Mouse (Mus musculus): ENCODE measurements around the gene Ankrd65. TPM values are rescaled to one million over a fixed set of nuclear protein-coding genes. Genes with fewer than 3 reads are reported as not detected.

The Ankrd65 gene
- polyA plus RNA-seq (2014; fragmentation: Illumina TruSeq; extraction: RNeasy Lipid Tissue Mini Kit (QIAGEN cat#74804); ENCODE audit: low read depth, low replicate concordance) = not detected

DNA sequence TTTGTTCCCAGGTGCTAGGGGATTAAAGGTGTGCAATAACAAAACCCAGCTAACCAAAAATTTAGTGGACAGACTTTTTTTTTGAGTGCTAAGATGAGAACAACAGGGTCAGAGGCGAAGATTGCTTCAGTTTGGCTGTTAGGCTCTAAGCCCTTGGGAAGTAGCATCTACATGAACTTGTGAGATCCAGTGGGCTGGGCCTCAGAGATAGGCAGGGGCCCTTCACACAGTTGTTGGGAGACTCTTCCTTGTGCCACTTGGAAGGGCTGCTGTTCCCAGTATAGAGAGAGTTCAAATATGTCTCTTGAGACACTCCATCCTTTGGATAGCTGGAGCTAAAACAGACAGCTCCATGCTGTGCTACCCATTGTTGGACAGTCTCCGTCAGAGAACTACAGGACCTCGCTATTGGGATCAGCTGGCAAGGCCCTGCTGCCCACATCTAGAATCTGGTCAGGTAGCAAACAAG is at the start of gene Ankrd65:
TSS of gene Ankrd65 (plus strand) at position 419 of the 469 bp plus-strand sequence.

DNA sequence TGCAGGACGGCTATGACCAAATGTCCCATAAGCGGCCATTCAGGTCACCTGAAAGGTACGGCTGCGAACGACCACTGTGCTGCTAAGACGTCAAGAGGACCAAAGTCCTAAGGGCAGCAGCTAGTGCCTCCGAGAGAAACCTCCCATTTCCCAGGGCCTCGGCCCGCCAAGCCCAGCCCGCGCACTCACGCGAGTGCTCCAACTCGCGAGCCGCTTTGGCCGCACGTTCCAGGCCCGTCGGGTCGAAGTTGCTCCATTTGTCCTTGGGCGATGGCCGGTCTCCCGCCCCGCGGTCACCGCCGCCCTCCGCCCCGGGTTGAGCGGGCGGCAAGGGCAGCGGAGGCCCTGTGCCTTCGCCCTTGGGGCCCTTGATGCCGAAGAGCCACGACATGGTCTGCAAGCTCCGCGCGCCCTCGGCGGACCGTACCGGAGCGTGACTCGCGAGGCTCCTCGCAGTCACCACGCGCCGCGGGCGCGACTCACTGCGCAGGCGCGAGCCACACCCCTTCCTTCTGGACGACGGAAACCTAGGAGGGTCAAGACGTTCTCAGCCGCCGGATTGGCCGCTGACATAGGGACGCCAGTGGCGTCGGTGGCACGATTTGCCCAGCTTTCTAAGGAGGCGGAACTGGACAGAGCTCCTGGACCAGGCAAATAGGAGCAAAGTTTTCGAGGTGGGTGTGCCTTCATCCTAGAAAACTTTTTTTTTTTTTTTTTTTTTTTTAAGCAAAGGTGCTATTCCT is 29.5 kb upstream of the Ankrd65 start, which contains the start of gene Atad3a:
TSS of gene Atad3a (minus strand) at position 481 of the 743 bp plus-strand sequence.

DNA sequence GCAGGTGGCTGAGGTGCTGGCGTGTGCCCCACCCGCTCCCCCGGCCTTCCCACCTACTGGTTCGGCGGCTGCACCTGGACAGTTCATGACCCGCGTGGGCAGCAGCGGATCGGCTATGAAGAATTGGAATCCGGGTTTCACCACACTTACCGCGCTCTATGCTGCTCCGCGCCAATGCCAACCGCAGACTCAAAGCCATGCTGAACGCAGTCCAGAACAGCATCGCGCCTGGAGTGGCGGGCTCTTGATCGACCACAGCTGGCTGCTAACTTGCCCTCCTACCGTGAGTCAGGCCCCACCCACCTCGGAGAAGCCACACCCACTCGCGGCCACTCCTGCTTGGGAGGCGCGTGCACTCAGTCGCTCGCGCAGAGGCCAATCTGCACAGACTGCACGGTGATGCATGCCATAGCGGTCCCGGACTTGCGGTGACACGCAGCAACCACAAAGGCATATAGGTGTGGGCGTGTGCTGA is 15.9 kb upstream of the Ankrd65 start, which contains the start of gene Vwa1:
TSS of gene Vwa1 (minus strand) at position 419 of the 475 bp plus-strand sequence.

DNA sequence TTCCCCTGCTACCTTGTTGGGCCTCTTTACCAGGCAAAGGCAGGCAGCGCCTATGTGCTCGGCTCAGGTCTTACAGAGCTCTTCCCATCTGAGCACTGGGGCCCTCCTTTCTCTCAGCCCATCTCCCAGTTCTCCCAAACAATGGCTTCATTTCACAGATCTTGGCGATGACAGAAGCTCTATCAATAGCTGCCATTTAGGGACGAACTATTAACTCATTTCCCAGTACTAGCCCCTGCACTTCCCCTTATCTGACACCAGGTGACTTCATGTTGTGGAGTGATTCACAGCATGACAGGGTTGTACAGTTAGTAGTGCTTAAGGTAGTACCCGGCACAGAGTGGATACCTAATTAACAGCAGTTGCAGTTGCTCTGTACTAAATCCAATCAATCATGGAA is 4.4 kb upstream of the Ankrd65 start, which contains the start of gene Tmem88b:
TSS of gene Tmem88b (minus strand) at position 56 of the 400 bp plus-strand sequence.

DNA sequence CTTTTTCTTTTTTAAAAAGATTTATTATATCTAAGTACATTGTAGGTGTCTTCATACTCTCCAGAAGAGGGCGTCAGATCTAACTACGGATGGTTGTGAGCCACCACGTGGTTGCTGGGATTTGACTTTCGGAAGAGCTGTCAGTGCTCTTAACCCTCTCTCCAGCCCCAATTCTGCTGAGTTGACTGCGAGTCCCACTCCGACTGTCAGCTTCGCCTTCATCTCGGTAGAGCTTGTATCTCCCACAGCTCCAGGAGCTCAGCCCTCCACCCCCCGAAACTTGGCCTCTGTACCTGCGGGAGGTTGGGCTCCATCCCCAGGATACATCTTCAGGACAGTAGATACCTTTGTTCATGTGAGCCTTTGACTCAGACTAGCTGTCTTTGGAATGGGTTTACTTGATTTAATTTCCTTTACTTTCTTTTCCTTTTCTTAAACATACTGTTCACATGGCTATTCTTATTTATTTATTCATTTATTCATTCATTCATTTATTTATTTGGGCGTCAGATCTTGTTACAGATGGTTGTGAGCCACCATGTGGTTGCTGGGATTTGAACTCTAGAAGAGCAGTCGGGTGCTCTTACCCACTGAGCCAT is 12.6 kb downstream of the Ankrd65 start, which contains the start of gene Mrpl20:
TSS of gene Mrpl20 (plus strand) at position 138 of the 599 bp plus-strand sequence.

DNA sequence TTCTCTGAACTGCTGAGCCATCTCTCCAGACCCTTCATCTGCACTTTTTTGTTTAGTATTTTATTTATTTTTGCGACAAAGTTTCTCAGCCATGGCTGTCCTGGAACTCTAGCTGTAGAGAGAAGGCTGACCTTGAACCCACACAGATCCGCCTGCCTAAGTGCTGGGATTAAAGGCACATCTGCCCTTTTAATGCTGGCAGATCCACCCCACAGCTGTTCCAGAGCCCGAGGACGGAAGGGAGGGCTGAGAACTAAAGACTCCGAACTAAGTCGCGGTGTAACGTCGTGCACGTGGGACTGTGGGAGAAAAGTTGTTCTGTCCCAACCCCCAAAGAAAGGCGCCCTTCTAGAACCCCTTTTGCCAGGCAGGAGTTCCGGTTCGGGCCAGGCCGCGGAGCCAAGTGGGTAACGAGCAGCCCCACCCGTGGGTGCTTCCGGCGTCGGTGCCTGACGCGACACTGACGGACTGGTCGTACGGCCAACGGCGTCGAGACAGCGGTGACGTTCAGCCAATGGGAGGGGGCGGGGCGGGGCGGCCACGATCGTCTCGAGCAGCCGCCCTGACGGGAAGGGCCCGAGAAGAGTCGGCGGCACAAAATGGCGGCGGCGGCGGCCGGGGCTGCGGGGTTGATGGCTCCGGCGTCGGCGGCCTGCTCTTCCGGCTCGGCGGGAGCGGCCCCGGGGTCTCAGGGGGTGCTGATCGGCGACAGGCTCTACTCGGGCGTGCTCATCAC is 21.9 kb downstream of the Ankrd65 start, which contains the start of gene Ccnl2:
TSS of gene Ccnl2 (plus strand) at position 561 of the 736 bp plus-strand sequence.

GRCm38 (mm10) chr4:155831205-155831766 is 41.0 kb downstream of the Ankrd65 start, which contains the start of gene Aurkaip1:
Aurkaip1 (plus strand) TSS chr4:155831272.

DNA sequence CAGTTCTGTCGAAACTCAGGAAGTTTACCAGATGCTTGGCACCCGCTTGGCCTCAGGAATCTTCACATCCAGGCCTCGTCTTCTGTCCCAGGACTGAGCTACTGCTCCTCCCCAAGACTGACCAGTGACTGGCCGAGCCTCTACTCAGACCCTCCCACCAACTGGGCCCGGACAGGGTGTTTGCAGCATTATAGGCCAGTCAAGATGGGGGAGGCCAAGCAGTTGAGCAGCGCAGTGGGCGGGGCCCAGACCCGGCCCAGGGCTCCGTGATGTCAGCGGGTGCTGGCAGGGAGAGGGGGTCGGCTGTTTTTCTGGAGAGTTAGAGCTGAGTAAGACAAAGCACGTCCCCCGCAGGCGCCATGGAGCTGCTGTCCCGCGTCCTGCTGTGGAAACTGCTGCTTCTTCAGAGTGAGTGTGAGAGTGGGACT is 49.3 kb downstream of the Ankrd65 start, which contains the start of gene Mxra8:
TSS of gene Mxra8 (plus strand) at position 198 of the 428 bp plus-strand sequence.

DNA sequence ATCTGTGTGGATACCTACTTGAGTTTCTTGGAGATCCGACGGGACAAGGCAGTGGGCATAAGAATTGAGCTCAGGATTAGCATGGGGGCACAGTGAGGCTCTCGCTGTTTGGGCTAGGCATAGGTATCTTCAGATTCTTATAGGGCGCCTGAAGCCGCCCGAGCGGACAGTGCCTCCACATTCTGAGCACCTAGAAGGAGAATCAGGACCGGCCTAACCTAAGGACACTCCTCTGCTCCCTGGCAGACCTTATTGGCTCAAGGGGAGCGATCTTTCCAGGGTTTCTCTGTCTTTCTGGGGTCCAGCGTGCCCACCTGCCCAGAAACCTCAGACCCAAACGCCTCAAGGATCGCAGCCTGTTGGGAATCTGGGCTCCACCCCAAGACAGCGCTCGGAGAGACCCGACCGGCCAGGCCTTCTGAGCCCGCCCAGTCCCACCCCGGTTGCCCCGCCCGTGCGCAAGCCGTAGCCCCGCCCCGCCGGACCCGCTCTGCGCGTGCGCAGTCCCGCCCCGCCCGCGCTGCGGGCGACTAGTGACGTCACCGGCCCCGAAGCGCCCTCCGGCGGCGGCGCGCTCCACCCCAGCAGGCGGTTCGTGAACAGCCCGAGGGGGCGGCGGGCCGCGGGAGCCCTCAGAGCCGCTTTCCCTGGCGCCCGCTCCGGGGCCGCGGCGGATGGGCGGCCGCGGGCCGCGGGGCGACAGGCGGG is 56.8 kb downstream of the Ankrd65 start, which contains the start of gene Dvl1:
TSS of gene Dvl1 (plus strand) at position 532 of the 708 bp plus-strand sequence.

Other genes with a start within 250 kb of the Ankrd65 start
- gene Nadk, start 228.1 kb upstream of the Ankrd65 start, polyA plus RNA-seq (2014; fragmentation: Illumina TruSeq; extraction: RNeasy Lipid Tissue Mini Kit (QIAGEN cat#74804); ENCODE audit: low read depth, low replicate concordance) = 31.7 TPM
- 8.7 TPM for gene Slc35e2, start 189.0 kb upstream of the Ankrd65 start, polyA plus RNA-seq (2014; fragmentation: Illumina TruSeq; extraction: RNeasy Lipid Tissue Mini Kit (QIAGEN cat#74804); ENCODE audit: low read depth, low replicate concordance)
- gene Cdk11b, start 165.6 kb upstream of the Ankrd65 start, polyA plus RNA-seq (2014; fragmentation: Illumina TruSeq; extraction: RNeasy Lipid Tissue Mini Kit (QIAGEN cat#74804); ENCODE audit: low read depth, low replicate concordance) = 71.4 TPM
- gene Gm10563, start 145.0 kb upstream of the Ankrd65 start, polyA plus RNA-seq (2014; fragmentation: Illumina TruSeq; extraction: RNeasy Lipid Tissue Mini Kit (QIAGEN cat#74804); ENCODE audit: low read depth, low replicate concordance) = not detected
- gene Mmp23, start 137.1 kb upstream of the Ankrd65 start, polyA plus RNA-seq (2014; fragmentation: Illumina TruSeq; extraction: RNeasy Lipid Tissue Mini Kit (QIAGEN cat#74804); ENCODE audit: low read depth, low replicate concordance) = 17.1 TPM
- 29.0 TPM for gene Mib2, start 121.2 kb upstream of the Ankrd65 start, polyA plus RNA-seq (2014; fragmentation: Illumina TruSeq; extraction: RNeasy Lipid Tissue Mini Kit (QIAGEN cat#74804); ENCODE audit: low read depth, low replicate concordance)
- gene Fndc10, start 96.1 kb upstream of the Ankrd65 start, polyA plus RNA-seq (2014; fragmentation: Illumina TruSeq; extraction: RNeasy Lipid Tissue Mini Kit (QIAGEN cat#74804); ENCODE audit: low read depth, low replicate concordance) = 2.0 TPM
- gene Ssu72, start 85.6 kb upstream of the Ankrd65 start, polyA plus RNA-seq (2014; fragmentation: Illumina TruSeq; extraction: RNeasy Lipid Tissue Mini Kit (QIAGEN cat#74804); ENCODE audit: low read depth, low replicate concordance) = 55.4 TPM
- 0.79 TPM for gene Tmem240, start 55.6 kb upstream of the Ankrd65 start, polyA plus RNA-seq (2014; fragmentation: Illumina TruSeq; extraction: RNeasy Lipid Tissue Mini Kit (QIAGEN cat#74804); ENCODE audit: low read depth, low replicate concordance)
- 67.4 TPM for gene Atad3a, start 29.3 kb upstream of the Ankrd65 start, polyA plus RNA-seq (2014; fragmentation: Illumina TruSeq; extraction: RNeasy Lipid Tissue Mini Kit (QIAGEN cat#74804); ENCODE audit: low read depth, low replicate concordance)
- 11.3 TPM for gene Vwa1, start 15.7 kb upstream of the Ankrd65 start, polyA plus RNA-seq (2014; fragmentation: Illumina TruSeq; extraction: RNeasy Lipid Tissue Mini Kit (QIAGEN cat#74804); ENCODE audit: low read depth, low replicate concordance)
- 1.1 TPM for gene Tmem88b, start 4.6 kb upstream of the Ankrd65 start, polyA plus RNA-seq (2014; fragmentation: Illumina TruSeq; extraction: RNeasy Lipid Tissue Mini Kit (QIAGEN cat#74804); ENCODE audit: low read depth, low replicate concordance)
- 93.6 TPM for gene Mrpl20, start 12.4 kb downstream of the Ankrd65 start, polyA plus RNA-seq (2014; fragmentation: Illumina TruSeq; extraction: RNeasy Lipid Tissue Mini Kit (QIAGEN cat#74804); ENCODE audit: low read depth, low replicate concordance)
- 89.2 TPM for gene Ccnl2, start 22.1 kb downstream of the Ankrd65 start, polyA plus RNA-seq (2014; fragmentation: Illumina TruSeq; extraction: RNeasy Lipid Tissue Mini Kit (QIAGEN cat#74804); ENCODE audit: low read depth, low replicate concordance)
- gene Aurkaip1, start 40.8 kb downstream of the Ankrd65 start, polyA plus RNA-seq (2014; fragmentation: Illumina TruSeq; extraction: RNeasy Lipid Tissue Mini Kit (QIAGEN cat#74804); ENCODE audit: low read depth, low replicate concordance) = 129 TPM
- gene Mxra8, start 49.2 kb downstream of the Ankrd65 start, polyA plus RNA-seq (2014; fragmentation: Illumina TruSeq; extraction: RNeasy Lipid Tissue Mini Kit (QIAGEN cat#74804); ENCODE audit: low read depth, low replicate concordance) = 44.3 TPM
- 41.8 TPM for gene Dvl1, start 57.0 kb downstream of the Ankrd65 start, polyA plus RNA-seq (2014; fragmentation: Illumina TruSeq; extraction: RNeasy Lipid Tissue Mini Kit (QIAGEN cat#74804); ENCODE audit: low read depth, low replicate concordance)
- gene Tas1r3, start 72.9 kb downstream of the Ankrd65 start, polyA plus RNA-seq (2014; fragmentation: Illumina TruSeq; extraction: RNeasy Lipid Tissue Mini Kit (QIAGEN cat#74804); ENCODE audit: low read depth, low replicate concordance) = 0.21 TPM
- 4.2 TPM for gene Cptp, start 79.0 kb downstream of the Ankrd65 start, polyA plus RNA-seq (2014; fragmentation: Illumina TruSeq; extraction: RNeasy Lipid Tissue Mini Kit (QIAGEN cat#74804); ENCODE audit: low read depth, low replicate concordance)
- 19.1 TPM for gene Ints11, start 79.1 kb downstream of the Ankrd65 start, polyA plus RNA-seq (2014; fragmentation: Illumina TruSeq; extraction: RNeasy Lipid Tissue Mini Kit (QIAGEN cat#74804); ENCODE audit: low read depth, low replicate concordance)
- 15.5 TPM for gene Pusl1, start 101.3 kb downstream of the Ankrd65 start, polyA plus RNA-seq (2014; fragmentation: Illumina TruSeq; extraction: RNeasy Lipid Tissue Mini Kit (QIAGEN cat#74804); ENCODE audit: low read depth, low replicate concordance)
- gene Acap3, start 101.4 kb downstream of the Ankrd65 start, polyA plus RNA-seq (2014; fragmentation: Illumina TruSeq; extraction: RNeasy Lipid Tissue Mini Kit (QIAGEN cat#74804); ENCODE audit: low read depth, low replicate concordance) = 10.2 TPM
- gene Ube2j2, start 153.4 kb downstream of the Ankrd65 start, polyA plus RNA-seq (2014; fragmentation: Illumina TruSeq; extraction: RNeasy Lipid Tissue Mini Kit (QIAGEN cat#74804); ENCODE audit: low read depth, low replicate concordance) = 50.9 TPM
- gene C1qtnf12, start 171.9 kb downstream of the Ankrd65 start, polyA plus RNA-seq (2014; fragmentation: Illumina TruSeq; extraction: RNeasy Lipid Tissue Mini Kit (QIAGEN cat#74804); ENCODE audit: low read depth, low replicate concordance) = 18.6 TPM
- gene B3galt6, start 202.2 kb downstream of the Ankrd65 start, polyA plus RNA-seq (2014; fragmentation: Illumina TruSeq; extraction: RNeasy Lipid Tissue Mini Kit (QIAGEN cat#74804); ENCODE audit: low read depth, low replicate concordance) = 2.0 TPM
- 104 TPM for gene Sdf4, start 202.4 kb downstream of the Ankrd65 start, polyA plus RNA-seq (2014; fragmentation: Illumina TruSeq; extraction: RNeasy Lipid Tissue Mini Kit (QIAGEN cat#74804); ENCODE audit: low read depth, low replicate concordance)
- not detected for gene Tnfrsf4, start 223.4 kb downstream of the Ankrd65 start, polyA plus RNA-seq (2014; fragmentation: Illumina TruSeq; extraction: RNeasy Lipid Tissue Mini Kit (QIAGEN cat#74804); ENCODE audit: low read depth, low replicate concordance)
- gene Tnfrsf18, start 235.7 kb downstream of the Ankrd65 start, polyA plus RNA-seq (2014; fragmentation: Illumina TruSeq; extraction: RNeasy Lipid Tissue Mini Kit (QIAGEN cat#74804); ENCODE audit: low read depth, low replicate concordance) = not detected

All from heart, adult 10 weeks (tissue).